ENCODE assay signal across 9 mouse cellular contexts in the genomic region with DNA sequence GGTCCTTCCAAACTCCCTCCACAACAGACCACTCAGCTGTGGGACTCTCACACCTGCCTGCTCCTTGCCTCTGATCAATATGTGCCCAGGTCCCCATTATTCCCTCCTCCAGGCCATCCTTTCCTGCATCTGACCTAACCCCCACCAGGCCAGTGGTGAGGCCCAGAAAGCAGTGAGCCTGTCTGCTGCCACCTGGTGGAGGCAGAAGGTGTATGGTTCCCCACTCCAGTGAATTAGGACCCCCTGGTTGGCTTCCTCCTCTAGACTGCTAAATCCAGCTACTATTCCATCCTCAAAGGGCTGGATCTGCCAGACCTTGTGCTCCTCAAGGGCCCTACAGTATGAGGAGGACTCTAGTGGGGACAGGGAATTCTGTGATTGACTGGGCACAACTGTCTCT.
DNase-seq lines count a peak whose midpoint lies in the region; ATAC-seq and TF ChIP-seq lines count a peak whose summit lies in the region.
"Had no signal": no experiment of that assay in that cellular context is flagged by ENCODE, and none has a peak within 500 bp of the region (broad histone marks: within the 10 kb centered on the region; RNA-seq: fewer than 3 reads in every experiment).

No protein-coding gene starts in this region.

- TF ChIP-seq CTCF in E14TG2a.4 (conservative IDR thresholded peaks at IDR 0.05; ENCODE audit: low read length) = peak; percentile 67

- no peak overlapping the region for H3K4me3 ChIP-seq in E14TG2a.4 (replicated peaks; ENCODE audit: low read length)
- H3K4me3 ChIP-seq: stomach, embryonic 15.5 days had no signal

- peak; percentile 27 for DNase-seq in gastrocnemius, adult 18-20 months (ENCODE audit: low spot score)
- DNase-seq in gastrocnemius, postnatal 25 days = no peak
- DNase-seq in c-Kit-positive CD71-positive TER-119-positive erythroid progenitor cells, embryonic 14.5 days (ENCODE audit: low spot score) = peak; percentile 20
- DNase-seq in frontal cortex, postnatal 25 days (ENCODE audit: low spot score in 2 of 2) = peak; percentile 35 to 39
- peak; percentile 60 to 71 for DNase-seq in kidney, postnatal 25 days
- DNase-seq in splenic B cell, adult 2 months (ENCODE audit: low read depth, low spot score) = peak; percentile 47

- H3K36me3 ChIP-seq in E14TG2a.4 (ENCODE audit: insufficient read depth, low read length) = peaks cover 55% of the 10 kb centered on the region
- no peaks in the 10 kb centered on the region for H3K36me3 ChIP-seq in splenic B cell, adult 2 months (ENCODE audit: control insufficient read depth, insufficient read depth, low read length, poor library complexity, severe bottlenecking)
- H3K36me3 ChIP-seq: stomach, embryonic 15.5 days had no signal

- H3K4me1 ChIP-seq in E14TG2a.4 (replicated peaks; ENCODE audit: low read depth, low read length) = peaks cover 14% of the 10 kb centered on the region
- H3K4me1 ChIP-seq: stomach, embryonic 15.5 days had no signal

- H3K27me3 ChIP-seq in E14TG2a.4 (ENCODE audit: insufficient read depth, low read length) = no peaks in the 10 kb centered on the region
- no peaks in the 10 kb centered on the region for H3K27me3 ChIP-seq in splenic B cell, adult 2 months (ENCODE audit: control insufficient read depth, insufficient read depth, low read length, poor library complexity, severe bottlenecking)
- H3K27me3 ChIP-seq: stomach, embryonic 15.5 days had no signal

- H3K9me3 ChIP-seq in E14TG2a.4 (ENCODE audit: low read length) = no peaks in the 10 kb centered on the region
- H3K9me3 ChIP-seq: stomach, embryonic 15.5 days had no signal

- peak; percentile 47; the same call in 1 of the 2 replicates for ATAC-seq in megakaryocyte, adult 5-6 weeks (ENCODE audit: poor library complexity, severe bottlenecking)
